ENCODE assay signal across 8 mouse cellular contexts in genomic region chr3:104788561-104789311, GRCm38 (mm10). TPM values are rescaled to one million over a fixed set of nuclear protein-coding genes. Genes with fewer than 3 reads are reported as not detected.
DNase-seq lines count a peak whose midpoint lies in the region; ATAC-seq and TF ChIP-seq lines count a peak whose summit lies in the region.

No protein-coding gene starts in this region.

- H3K27me3 ChIP-seq in forebrain, embryonic 10.5 days (ENCODE audit: poor library complexity, severe bottlenecking), result peaks cover 57% of the 10 kb centered on the region
- no peaks in the 10 kb centered on the region for H3K27me3 ChIP-seq in heart, embryonic 15.5 days
- no peaks in the 10 kb centered on the region for H3K27me3 ChIP-seq in kidney, postnatal 0 days (ENCODE audit: insufficient read depth, low read length)
- peaks cover 35% of the 10 kb centered on the region for H3K27me3 ChIP-seq in neural tube, embryonic 13.5 days

- H3K4me1 ChIP-seq in bone marrow, adult 2 months (ENCODE audit: control insufficient read depth, insufficient read depth, low read length), result no peaks in the 10 kb centered on the region
- H3K4me1 ChIP-seq in forebrain, embryonic 10.5 days, result peaks cover 57% of the 10 kb centered on the region
- peaks cover 46% of the 10 kb centered on the region for H3K4me1 ChIP-seq in heart, embryonic 15.5 days (replicated peaks)
- peaks cover 30% of the 10 kb centered on the region for H3K4me1 ChIP-seq in kidney, postnatal 0 days (replicated peaks; ENCODE audit: insufficient read depth, low read length)
- H3K4me1 ChIP-seq in neural tube, embryonic 13.5 days (replicated peaks), result peaks cover 55% of the 10 kb centered on the region

- peak overlapping the region; percentile 78 for H3K4me2 ChIP-seq in heart, embryonic 15.5 days
- H3K4me2 ChIP-seq in kidney, postnatal 0 days (ENCODE audit: low read length), result peak overlapping the region; percentile 71
- peak overlapping the region; percentile 86 for H3K4me2 ChIP-seq in neural tube, embryonic 13.5 days

- H3K36me3 ChIP-seq in forebrain, embryonic 10.5 days (replicated peaks), result peaks cover 21% of the 10 kb centered on the region
- H3K36me3 ChIP-seq in heart, embryonic 15.5 days, result peaks cover 5% of the 10 kb centered on the region; the same call in 1 of the 2 replicates
- H3K36me3 ChIP-seq in kidney, postnatal 0 days (ENCODE audit: insufficient read depth, low read length), result peaks cover 8% of the 10 kb centered on the region; the same call in 1 of the 2 replicates
- no peaks in the 10 kb centered on the region for H3K36me3 ChIP-seq in neural tube, embryonic 13.5 days

- peak overlapping the region; percentile 40 for H3K4me3 ChIP-seq in bone marrow, adult 2 months (replicated peaks; ENCODE audit: control insufficient read depth, low read depth, low read length)
- H3K4me3 ChIP-seq in forebrain, embryonic 10.5 days, result peak overlapping the region; percentile 75
- peak overlapping the region; percentile 79 for H3K4me3 ChIP-seq in heart, embryonic 15.5 days
- H3K4me3 ChIP-seq in kidney, postnatal 0 days (replicated peaks; ENCODE audit: low read depth, low read length), result peak overlapping the region; percentile 67
- H3K4me3 ChIP-seq in neural tube, embryonic 13.5 days, result peak overlapping the region; percentile 45

- H3K9me3 ChIP-seq in forebrain, embryonic 10.5 days, result no peaks in the 10 kb centered on the region
- no peaks in the 10 kb centered on the region for H3K9me3 ChIP-seq in heart, embryonic 15.5 days (replicated peaks)
- H3K9me3 ChIP-seq in kidney, postnatal 0 days (replicated peaks; ENCODE audit: low read length), result no peaks in the 10 kb centered on the region
- no peaks in the 10 kb centered on the region for H3K9me3 ChIP-seq in neural tube, embryonic 13.5 days

- no peak overlapping the region; the same call in 1 of the 2 replicates for H3K27ac ChIP-seq in bone marrow, adult 2 months (ENCODE audit: control insufficient read depth, insufficient read depth, low read depth, low read length, poor library complexity)
- H3K27ac ChIP-seq in forebrain, embryonic 10.5 days, result peak overlapping the region; percentile 89
- peak overlapping the region; percentile 95 for H3K27ac ChIP-seq in heart, embryonic 15.5 days
- H3K27ac ChIP-seq in kidney, postnatal 0 days, result peak overlapping the region; percentile 85
- H3K27ac ChIP-seq in neural tube, embryonic 13.5 days (replicated peaks), result peak overlapping the region; percentile 62

- 1% methylated on average over 52 of the region's 52 CpGs for WGBS in bone marrow, adult 2 months
- under 1% methylated on average over 48 of the region's 52 CpGs for WGBS in forebrain, embryonic 10.5 days
- under 1% methylated on average over 44 of the region's 52 CpGs for WGBS in heart, embryonic 15.5 days
- WGBS in kidney, postnatal 0 days, result under 1% methylated on average over 47 of the region's 52 CpGs
- 0% methylated on average over 45 of the region's 52 CpGs for WGBS in neural tube, embryonic 13.5 days

- no peak for TF ChIP-seq POLR2A in bone marrow, adult 2 months (IDR thresholded peaks at IDR 0.05; ENCODE audit: borderline replicate concordance, control insufficient read depth, low read depth, low read length)

- DNase-seq in CD4-positive, CD25-positive, alpha-beta regulatory T cell, adult 2 months (ENCODE audit: low read depth, low spot score), result peak; percentile 59
- DNase-seq in forebrain, embryonic 10.5 days (ENCODE audit: extremely low spot score, low spot score), result peak; percentile 82
- DNase-seq in kidney, postnatal 0 days (ENCODE audit: low spot score), result peak; percentile 93
- peak; percentile 85 to 88 for DNase-seq in lung, adult 18-20 months
- DNase-seq in thymus, postnatal 36 days, result peak; percentile 40 to 46

- H3K9ac ChIP-seq in heart, embryonic 15.5 days, result peak overlapping the region; percentile 81
- H3K9ac ChIP-seq in kidney, postnatal 0 days (ENCODE audit: low read depth, low read length), result peak overlapping the region; percentile 80
- peak overlapping the region; percentile 72 for H3K9ac ChIP-seq in neural tube, embryonic 13.5 days

- TF ChIP-seq CTCF in bone marrow, adult 2 months (IDR thresholded peaks at IDR 0.05; ENCODE audit: control insufficient read depth, insufficient read depth, low read length), result peak; percentile 68
- peak; percentile 82 for TF ChIP-seq CTCF in kidney, postnatal 0 days (IDR thresholded peaks at IDR 0.05; ENCODE audit: low read depth)

- ATAC-seq in heart, embryonic 15.5 days (replicated peaks; ENCODE audit: insufficient number of reproducible peaks, insufficient read depth, low FRiP score, low read depth), result peak; percentile 93
- peak; percentile 90 for ATAC-seq in kidney, postnatal 0 days (replicated peaks; ENCODE audit: low FRiP score, low read depth)
- peak; percentile 84 for ATAC-seq in neural tube, embryonic 13.5 days (ENCODE audit: low read depth)

RNA-seq across cellular contexts. Expression of gene Rhoc, which starts 0.6 kb away (rescaled TPM):
- polyA plus RNA-seq in bone marrow, adult 2 months (2011; ENCODE audit: insufficient read depth, insufficient read length, low replicate concordance, missing spikeins), result 23.4 and 33.5 TPM in 2 replicates
- polyA plus RNA-seq in forebrain, embryonic 10.5 days (2016; fragmentation: Nextera tagmentation; extraction: Ambion mirVana), result 84.9 and 90.1 TPM in 2 replicates
- polyA plus RNA-seq in heart, embryonic 15.5 days (2015; fragmentation: Nextera tagmentation; extraction: Ambion mirVana), result 170 and 177 TPM in 2 replicates
- polyA plus RNA-seq in kidney, postnatal 0 days (2015; fragmentation: Nextera tagmentation; extraction: Ambion mirVana), result 119 and 128 TPM in 2 replicates
- 82.9 and 83.0 TPM in 2 replicates for polyA plus RNA-seq in neural tube, embryonic 13.5 days (2015; fragmentation: Nextera tagmentation; extraction: Ambion mirVana)

RNA-seq across cellular contexts. Expression of gene Fam19a3, which starts 7.1 kb away (rescaled TPM):
- 0.31 TPM in 1 of 2 replicates, not detected in the other for polyA plus RNA-seq in bone marrow, adult 2 months (2011; ENCODE audit: insufficient read depth, insufficient read length, low replicate concordance, missing spikeins)
- not detected in 2 replicates for polyA plus RNA-seq in forebrain, embryonic 10.5 days (2016; fragmentation: Nextera tagmentation; extraction: Ambion mirVana)
- 0.78 and 0.95 TPM in 2 replicates for polyA plus RNA-seq in heart, embryonic 15.5 days (2015; fragmentation: Nextera tagmentation; extraction: Ambion mirVana)
- polyA plus RNA-seq in kidney, postnatal 0 days (2015; fragmentation: Nextera tagmentation; extraction: Ambion mirVana), result 0.07 and 0.10 TPM in 2 replicates
- polyA plus RNA-seq in neural tube, embryonic 13.5 days (2015; fragmentation: Nextera tagmentation; extraction: Ambion mirVana), result not detected in 2 replicates

RNA-seq across cellular contexts. Expression of gene Ppm1j, which starts 7.9 kb away (rescaled TPM):
- 2.0 and 2.6 TPM in 2 replicates for polyA plus RNA-seq in bone marrow, adult 2 months (2011; ENCODE audit: insufficient read depth, insufficient read length, low replicate concordance, missing spikeins)
- 1.4 and 1.6 TPM in 2 replicates for polyA plus RNA-seq in forebrain, embryonic 10.5 days (2016; fragmentation: Nextera tagmentation; extraction: Ambion mirVana)
- polyA plus RNA-seq in heart, embryonic 15.5 days (2015; fragmentation: Nextera tagmentation; extraction: Ambion mirVana), result 33.6 and 33.9 TPM in 2 replicates
- 4.8 and 7.7 TPM in 2 replicates for polyA plus RNA-seq in kidney, postnatal 0 days (2015; fragmentation: Nextera tagmentation; extraction: Ambion mirVana)
- polyA plus RNA-seq in neural tube, embryonic 13.5 days (2015; fragmentation: Nextera tagmentation; extraction: Ambion mirVana), result 1.5 and 1.9 TPM in 2 replicates

RNA-seq across cellular contexts. Expression of gene Mov10, which starts 29.6 kb away (rescaled TPM):
- polyA plus RNA-seq in bone marrow, adult 2 months (2011; ENCODE audit: insufficient read depth, insufficient read length, low replicate concordance, missing spikeins), result 7.5 and 18.5 TPM in 2 replicates
- polyA plus RNA-seq in forebrain, embryonic 10.5 days (2016; fragmentation: Nextera tagmentation; extraction: Ambion mirVana), result 16.8 and 19.5 TPM in 2 replicates
- 24.4 and 34.9 TPM in 2 replicates for polyA plus RNA-seq in heart, embryonic 15.5 days (2015; fragmentation: Nextera tagmentation; extraction: Ambion mirVana)
- polyA plus RNA-seq in kidney, postnatal 0 days (2015; fragmentation: Nextera tagmentation; extraction: Ambion mirVana), result 38.4 and 42.6 TPM in 2 replicates
- 13.4 and 13.8 TPM in 2 replicates for polyA plus RNA-seq in neural tube, embryonic 13.5 days (2015; fragmentation: Nextera tagmentation; extraction: Ambion mirVana)

Comparison
In these comparisons a context has a peak if more than half of its experiments do, and no peak if none do; other contexts are left out.
1. DNase-seq: peak in every context shown above with its lines; median percentile 93 in kidney, postnatal 0 days; 86 in lung, adult 18-20 months; 82 in forebrain, embryonic 10.5 days; 59 in CD4-positive, CD25-positive, alpha-beta regulatory T cell, adult 2 months; 43 in thymus, postnatal 36 days.